Mouse (Mus musculus): ENCODE measurements around the gene Ttc39d.

DNA sequence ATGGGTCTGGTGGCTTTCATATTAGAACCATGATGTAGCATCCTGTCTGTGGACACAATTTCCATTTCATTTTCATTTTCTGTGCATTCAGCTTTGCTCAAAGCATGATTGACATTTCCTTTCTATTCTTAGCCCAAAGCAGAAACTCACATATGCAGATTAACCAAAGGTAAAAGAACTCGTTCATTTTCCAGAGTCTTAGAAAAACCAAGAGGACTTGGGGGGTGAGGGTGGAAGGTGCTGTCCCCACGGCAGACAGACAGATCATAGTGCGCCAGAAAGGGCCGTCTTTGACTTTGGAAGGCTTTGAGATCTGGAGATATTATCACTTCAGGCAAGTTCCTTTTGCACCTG, 31.9 kb upstream of the Ttc39d start:
- TF ChIP-seq CTCF (IDR thresholded peaks at IDR 0.05; ENCODE audit: insufficient read depth, low read depth, low read length) (no peak), POLR2A (IDR thresholded peaks at IDR 0.05; ENCODE audit: insufficient read depth, low read depth, low read length) (no peak)
